Mouse (Mus musculus): ENCODE measurements at regions not wholly inside any gene's neighbourhood (a gene's known extent, or its start where the extent isn't known, plus 50 kb on each side); places are given as distances from the start of the nearest gene placed in this dataset.

DNA sequence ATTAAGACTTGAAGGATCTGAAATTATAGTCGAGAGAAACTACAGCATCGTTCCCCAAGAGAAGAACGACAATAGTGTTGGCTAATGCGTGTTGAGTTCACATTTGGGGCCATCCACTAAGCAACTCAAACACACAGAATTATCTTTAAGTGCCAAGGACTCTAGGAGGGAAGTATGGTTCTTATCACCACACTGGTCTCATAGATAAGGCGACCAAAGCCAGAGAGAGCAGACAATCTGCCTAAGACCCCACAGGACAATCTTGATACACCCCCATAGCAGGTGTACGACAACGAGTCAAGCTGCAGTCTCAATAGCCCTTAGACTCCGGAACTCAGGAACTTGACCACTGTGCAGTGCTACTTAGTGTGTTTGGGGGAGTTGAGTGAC, 152.5 kb upstream of the Pum3 start:
- Histone ChIP-seq H3K4me2 (ENCODE audit: low read depth, low read length, severe bottlenecking) (no peak overlapping the region), H3K27ac (ENCODE audit: low read depth, low read length) (no peak overlapping the region), H3K36me3 (ENCODE audit: control insufficient read depth, insufficient read depth, low read length) (no peaks in the 10 kb centered on the region), H3K4me3 (ENCODE audit: low read depth, low read length) (no peak overlapping the region), H3K9me3 (ENCODE audit: control insufficient read depth, low read length) (no peaks in the 10 kb centered on the region), H3K9ac (ENCODE audit: low read length) (no peak overlapping the region), H3K27me3 (ENCODE audit: control insufficient read depth, insufficient read depth, low read length) (no peaks in the 10 kb centered on the region), H3K4me1 (replicated peaks; ENCODE audit: control insufficient read depth, insufficient read depth, low read length) (no peaks in the 10 kb centered on the region)
- 94% methylated on average over 8 of the region's 8 CpGs for WGBS
- DNase-seq (ENCODE audit: low spot score), result no peak
- ATAC-seq (replicated peaks; ENCODE audit: low FRiP score), result no peak

DNA sequence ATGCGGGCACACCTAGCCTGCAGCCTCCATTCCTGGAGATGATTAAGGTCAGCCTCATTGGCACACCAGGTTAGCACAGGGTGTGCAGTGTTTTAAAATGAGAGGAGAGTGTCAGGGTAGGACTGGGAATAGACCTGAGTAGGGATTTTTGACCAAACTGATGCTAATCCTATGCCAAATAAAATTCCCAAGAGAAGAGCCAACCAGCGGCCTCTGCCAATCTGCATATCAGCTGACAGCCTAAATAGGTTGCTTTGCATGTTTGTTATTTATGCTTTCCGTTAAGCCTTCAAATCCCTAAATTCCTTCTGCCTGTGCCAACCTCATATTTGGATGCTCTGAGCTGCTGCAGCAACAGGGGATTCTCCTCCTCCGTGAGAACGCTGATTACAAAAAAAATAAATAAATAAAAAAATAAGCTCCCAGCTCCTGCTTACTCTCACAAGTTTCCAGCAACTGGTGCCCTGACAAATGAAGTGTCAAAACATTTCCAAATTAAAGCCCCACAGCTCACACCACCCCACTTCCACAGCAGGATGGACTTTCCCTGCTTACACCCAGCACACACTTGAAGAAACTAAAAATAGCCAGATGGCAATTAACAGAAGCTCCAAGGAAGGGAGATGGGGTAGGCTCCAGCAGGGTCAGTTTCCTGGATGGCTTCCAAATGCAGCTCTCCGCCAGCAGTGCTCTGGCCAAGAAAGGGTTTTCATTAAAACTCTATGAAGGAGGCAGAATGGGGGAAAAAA, 151.9 kb upstream of the Pum3 start:
- 69% methylated on average over 6 of the region's 6 CpGs for WGBS
- no peaks in the 10 kb centered on the region for H3K27me3 ChIP-seq (ENCODE audit: control insufficient read depth, insufficient read depth, low read length)
- no peak overlapping the region for H3K9ac ChIP-seq (ENCODE audit: low read length)
- H3K4me3 ChIP-seq (ENCODE audit: low read depth, low read length), result no peak overlapping the region
- DNase-seq (ENCODE audit: low spot score), result no peak
- H3K4me2 ChIP-seq (ENCODE audit: low read depth, low read length, severe bottlenecking), result no peak overlapping the region
- no peak overlapping the region for H3K27ac ChIP-seq (ENCODE audit: low read depth, low read length)
- no peaks in the 10 kb centered on the region for H3K36me3 ChIP-seq (ENCODE audit: control insufficient read depth, insufficient read depth, low read length)
- no peak for ATAC-seq (replicated peaks; ENCODE audit: low FRiP score)
- H3K4me1 ChIP-seq (replicated peaks; ENCODE audit: control insufficient read depth, insufficient read depth, low read length), result no peaks in the 10 kb centered on the region
- H3K9me3 ChIP-seq (ENCODE audit: control insufficient read depth, low read length), result no peaks in the 10 kb centered on the region

DNA sequence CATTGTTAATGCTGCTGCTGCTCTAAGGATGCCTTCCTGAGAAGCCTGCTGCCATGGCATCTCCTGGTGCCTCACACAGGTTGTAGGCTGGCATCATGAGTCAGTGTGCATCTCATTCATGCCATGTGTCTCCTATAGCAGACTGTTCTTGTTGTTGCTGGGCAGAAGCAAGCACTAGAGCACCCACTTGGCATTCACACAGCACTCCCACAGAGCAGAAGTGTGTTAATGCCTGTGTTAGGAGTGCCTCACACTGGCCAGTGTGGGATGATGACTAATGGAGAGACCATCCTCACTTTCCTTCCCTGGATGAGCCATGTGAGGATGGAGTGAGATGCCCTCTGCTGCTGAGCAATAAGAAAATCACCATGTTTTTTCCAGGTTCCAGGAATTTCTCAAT, 146.9 kb upstream of the Pum3 start:
- Histone ChIP-seq H3K9ac (ENCODE audit: low read length) (no peak overlapping the region), H3K36me3 (ENCODE audit: control insufficient read depth, insufficient read depth, low read length) (no peaks in the 10 kb centered on the region), H3K4me2 (ENCODE audit: low read depth, low read length, severe bottlenecking) (no peak overlapping the region), H3K4me1 (replicated peaks; ENCODE audit: control insufficient read depth, insufficient read depth, low read length) (no peaks in the 10 kb centered on the region), H3K27ac (ENCODE audit: low read depth, low read length) (no peak overlapping the region), H3K9me3 (ENCODE audit: control insufficient read depth, low read length) (no peaks in the 10 kb centered on the region), H3K27me3 (ENCODE audit: control insufficient read depth, insufficient read depth, low read length) (no peaks in the 10 kb centered on the region), H3K4me3 (ENCODE audit: low read depth, low read length) (no peak overlapping the region)
- DNase-seq (ENCODE audit: low spot score), result no peak
- ATAC-seq (replicated peaks; ENCODE audit: low FRiP score), result no peak

DNA sequence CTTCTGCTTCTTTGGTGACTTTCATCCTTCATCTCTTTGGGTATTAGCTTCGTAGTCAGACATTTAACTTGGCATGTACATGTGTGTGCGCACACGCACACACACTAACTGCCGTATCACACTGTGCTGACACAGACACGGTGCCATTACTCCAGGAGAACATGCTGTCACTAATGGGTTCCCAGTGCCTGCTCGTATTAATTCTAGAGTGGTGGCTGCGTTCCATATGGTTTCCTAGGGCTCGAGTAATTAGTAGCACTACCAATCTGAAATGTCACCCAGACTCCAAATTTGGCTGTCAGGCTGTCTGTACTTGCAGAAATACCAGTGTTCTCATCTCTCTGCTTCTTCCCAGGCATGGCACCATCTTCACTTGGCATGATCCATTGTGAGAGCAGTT, 137.3 kb upstream of the Pum3 start:
- no peaks in the 10 kb centered on the region for H3K36me3 ChIP-seq (ENCODE audit: control insufficient read depth, insufficient read depth, low read length)
- H3K4me2 ChIP-seq (ENCODE audit: low read depth, low read length, severe bottlenecking), result no peak overlapping the region
- ATAC-seq (replicated peaks; ENCODE audit: low FRiP score), result no peak
- DNase-seq (ENCODE audit: low spot score), result no peak
- no peak overlapping the region for H3K27ac ChIP-seq (ENCODE audit: low read depth, low read length)
- no peak overlapping the region for H3K9ac ChIP-seq (ENCODE audit: low read length)
- no peaks in the 10 kb centered on the region for H3K27me3 ChIP-seq (ENCODE audit: control insufficient read depth, insufficient read depth, low read length)
- 95% methylated on average over 8 of the region's 8 CpGs for WGBS
- H3K9me3 ChIP-seq (ENCODE audit: control insufficient read depth, low read length), result no peaks in the 10 kb centered on the region
- H3K4me3 ChIP-seq (ENCODE audit: low read depth, low read length), result no peak overlapping the region
- H3K4me1 ChIP-seq (replicated peaks; ENCODE audit: control insufficient read depth, insufficient read depth, low read length), result no peaks in the 10 kb centered on the region

DNA sequence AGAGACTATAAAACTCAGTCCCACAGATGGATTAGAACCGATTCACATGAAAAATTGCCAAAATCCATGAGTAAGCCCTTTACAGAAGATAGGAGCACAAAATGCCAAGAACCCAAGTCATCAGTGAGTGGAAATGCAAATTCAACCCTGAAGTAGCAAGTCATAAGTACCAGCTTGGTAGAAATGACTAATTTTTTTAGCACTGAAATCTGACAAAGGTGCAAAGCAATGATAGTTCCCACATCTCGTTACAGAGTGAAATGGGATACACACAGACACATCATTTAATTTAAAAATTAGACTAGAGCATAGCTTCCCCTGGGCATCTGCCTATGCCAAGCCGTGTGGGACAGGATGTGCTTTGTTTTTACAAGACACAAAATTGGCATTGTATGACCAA, 136.4 kb upstream of the Pum3 start:
- H3K27me3 ChIP-seq (ENCODE audit: control insufficient read depth, insufficient read depth, low read length), result no peaks in the 10 kb centered on the region
- H3K27ac ChIP-seq (ENCODE audit: low read depth, low read length), result no peak overlapping the region
- ATAC-seq (replicated peaks; ENCODE audit: low FRiP score) (no peak), DNase-seq (ENCODE audit: low spot score) (no peak)
- no peak overlapping the region for H3K9ac ChIP-seq (ENCODE audit: low read length)
- 89% methylated on average over 3 of the region's 3 CpGs for WGBS
- H3K9me3 ChIP-seq (ENCODE audit: control insufficient read depth, low read length), result no peaks in the 10 kb centered on the region
- no peak overlapping the region for H3K4me3 ChIP-seq (ENCODE audit: low read depth, low read length)
- no peaks in the 10 kb centered on the region for H3K4me1 ChIP-seq (replicated peaks; ENCODE audit: control insufficient read depth, insufficient read depth, low read length)
- H3K4me2 ChIP-seq (ENCODE audit: low read depth, low read length, severe bottlenecking), result no peak overlapping the region
- no peaks in the 10 kb centered on the region for H3K36me3 ChIP-seq (ENCODE audit: control insufficient read depth, insufficient read depth, low read length)

DNA sequence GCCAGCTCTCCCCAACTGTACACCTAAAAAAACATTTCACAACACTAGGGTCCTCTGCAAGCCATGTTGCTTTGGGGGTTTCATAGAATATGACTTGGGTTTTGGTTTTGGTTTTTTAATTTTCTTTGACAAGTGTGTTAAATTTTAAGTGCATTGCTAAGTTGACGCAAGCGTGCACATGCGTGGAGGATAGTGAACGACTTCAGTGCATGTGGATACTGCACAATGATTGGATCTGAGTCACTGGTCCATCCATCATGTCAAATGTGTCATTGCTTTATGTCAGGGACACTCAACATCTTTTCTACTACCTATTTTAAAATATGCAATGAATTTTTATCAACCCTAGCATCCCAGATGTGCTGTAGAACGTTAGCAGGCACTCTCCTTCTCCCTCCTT, 134.5 kb upstream of the Pum3 start:
- Histone ChIP-seq H3K36me3 (ENCODE audit: control insufficient read depth, insufficient read depth, low read length) (no peaks in the 10 kb centered on the region), H3K4me3 (ENCODE audit: low read depth, low read length) (no peak overlapping the region), H3K9me3 (ENCODE audit: control insufficient read depth, low read length) (no peaks in the 10 kb centered on the region), H3K27ac (ENCODE audit: low read depth, low read length) (no peak overlapping the region), H3K27me3 (ENCODE audit: control insufficient read depth, insufficient read depth, low read length) (no peaks in the 10 kb centered on the region), H3K9ac (ENCODE audit: low read length) (no peak overlapping the region), H3K4me1 (replicated peaks; ENCODE audit: control insufficient read depth, insufficient read depth, low read length) (no peaks in the 10 kb centered on the region), H3K4me2 (ENCODE audit: low read depth, low read length, severe bottlenecking) (no peak overlapping the region)
- DNase-seq (ENCODE audit: low spot score) (no peak), ATAC-seq (replicated peaks; ENCODE audit: low FRiP score) (no peak)
- WGBS, result 84% methylated on average over 5 of the region's 5 CpGs

DNA sequence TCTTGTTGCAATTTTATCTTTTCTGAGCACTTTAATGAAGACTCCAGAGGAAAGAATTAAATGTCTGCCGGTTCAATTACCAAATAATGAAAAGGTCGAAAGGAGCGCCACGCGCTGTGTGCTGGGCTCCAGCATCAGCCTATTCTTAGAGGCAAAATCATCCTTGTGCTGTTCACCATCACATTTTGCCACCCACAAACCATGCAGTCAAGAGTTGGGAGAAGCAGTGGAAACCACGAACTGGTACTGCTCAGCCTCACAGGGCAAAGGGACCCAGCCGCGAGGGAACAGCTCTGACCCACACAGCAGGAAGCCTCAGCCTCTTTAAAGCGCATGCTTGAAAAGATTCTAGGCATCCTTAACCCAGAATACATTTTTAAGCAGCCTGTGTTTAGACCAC, 134.0 kb upstream of the Pum3 start:
- DNase-seq (ENCODE audit: low spot score) (no peak), ATAC-seq (replicated peaks; ENCODE audit: low FRiP score) (no peak)
- whole genome bisulfite sequencing, result 51% methylated on average over 9 of the region's 9 CpGs
- H3K27ac ChIP-seq (ENCODE audit: low read depth, low read length), result no peak overlapping the region
- H3K9ac ChIP-seq (ENCODE audit: low read length), result no peak overlapping the region
- H3K36me3 ChIP-seq (ENCODE audit: control insufficient read depth, insufficient read depth, low read length), result no peaks in the 10 kb centered on the region
- H3K4me2 ChIP-seq (ENCODE audit: low read depth, low read length, severe bottlenecking), result no peak overlapping the region
- no peaks in the 10 kb centered on the region for H3K4me1 ChIP-seq (replicated peaks; ENCODE audit: control insufficient read depth, insufficient read depth, low read length)
- no peak overlapping the region for H3K4me3 ChIP-seq (ENCODE audit: low read depth, low read length)
- H3K27me3 ChIP-seq (ENCODE audit: control insufficient read depth, insufficient read depth, low read length), result no peaks in the 10 kb centered on the region
- no peaks in the 10 kb centered on the region for H3K9me3 ChIP-seq (ENCODE audit: control insufficient read depth, low read length)

DNA sequence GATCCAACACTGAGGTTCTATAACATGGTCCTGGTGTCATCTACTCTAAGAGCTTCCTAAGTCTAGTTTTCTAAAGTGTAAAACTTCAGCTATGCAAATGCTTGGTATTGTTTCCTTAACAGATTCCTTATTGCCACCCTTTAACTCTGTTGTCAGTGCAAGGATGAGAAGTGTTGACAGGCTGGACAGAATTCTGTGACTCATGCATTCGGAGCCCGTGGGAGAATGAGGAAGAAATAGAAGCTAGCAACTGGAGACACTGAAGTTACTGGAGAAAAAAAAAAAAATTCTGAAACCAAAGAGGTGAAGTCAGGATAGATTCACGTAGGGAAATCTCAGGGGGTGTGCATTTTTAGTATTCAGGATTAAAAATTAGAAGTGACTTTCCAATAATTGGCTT, 128.6 kb upstream of the Pum3 start:
- no peaks in the 10 kb centered on the region for H3K4me1 ChIP-seq (replicated peaks; ENCODE audit: control insufficient read depth, insufficient read depth, low read length)
- no peak for ATAC-seq (replicated peaks; ENCODE audit: low FRiP score)
- no peak overlapping the region for H3K4me3 ChIP-seq (ENCODE audit: low read depth, low read length)
- no peaks in the 10 kb centered on the region for H3K9me3 ChIP-seq (ENCODE audit: control insufficient read depth, low read length)
- no peak overlapping the region for H3K9ac ChIP-seq (ENCODE audit: low read length)
- no peak overlapping the region for H3K4me2 ChIP-seq (ENCODE audit: low read depth, low read length, severe bottlenecking)
- no peaks in the 10 kb centered on the region for H3K27me3 ChIP-seq (ENCODE audit: control insufficient read depth, insufficient read depth, low read length)
- H3K36me3 ChIP-seq (ENCODE audit: control insufficient read depth, insufficient read depth, low read length), result no peaks in the 10 kb centered on the region
- WGBS, result 83% methylated on average over 3 of the region's 3 CpGs
- DNase-seq (ENCODE audit: low spot score), result no peak
- H3K27ac ChIP-seq (ENCODE audit: low read depth, low read length), result no peak overlapping the region

DNA sequence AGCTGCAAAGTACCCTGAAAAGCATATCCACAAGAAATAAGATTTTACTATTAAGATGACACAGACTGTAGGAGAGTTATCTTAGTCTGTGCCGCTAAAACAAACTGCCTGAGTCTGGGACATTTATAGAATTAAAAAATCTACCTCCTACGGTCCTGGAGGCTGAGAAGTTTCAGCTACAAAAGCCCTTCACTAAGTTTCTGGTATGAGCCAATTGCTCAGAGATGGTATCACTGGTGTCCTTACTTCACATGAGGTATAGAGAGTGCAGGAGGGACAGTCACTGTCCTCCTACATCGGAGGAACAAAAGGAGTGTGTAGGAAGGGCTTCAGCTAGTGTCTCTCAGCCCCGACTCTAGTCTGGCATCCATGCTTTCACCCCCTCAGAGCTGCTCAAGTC, 127.1 kb upstream of the Pum3 start:
- Histone ChIP-seq H3K9me3 (ENCODE audit: control insufficient read depth, low read length) (no peaks in the 10 kb centered on the region), H3K9ac (ENCODE audit: low read length) (no peak overlapping the region), H3K4me2 (ENCODE audit: low read depth, low read length, severe bottlenecking) (no peak overlapping the region), H3K4me1 (replicated peaks; ENCODE audit: control insufficient read depth, insufficient read depth, low read length) (no peaks in the 10 kb centered on the region), H3K4me3 (ENCODE audit: low read depth, low read length) (no peak overlapping the region), H3K36me3 (ENCODE audit: control insufficient read depth, insufficient read depth, low read length) (no peaks in the 10 kb centered on the region), H3K27ac (ENCODE audit: low read depth, low read length) (no peak overlapping the region), H3K27me3 (ENCODE audit: control insufficient read depth, insufficient read depth, low read length) (no peaks in the 10 kb centered on the region)
- DNase-seq (ENCODE audit: low spot score) (no peak), ATAC-seq (replicated peaks; ENCODE audit: low FRiP score) (no peak)
- 90% methylated on average over 4 of the region's 4 CpGs for WGBS

Data from forebrain, embryonic 11.5 days (tissue).